Mouse (Mus musculus) forebrain, embryonic 11.5 days (tissue): Measurements from ENCODE around the gene Mvp. TPM values are rescaled to one million over a fixed set of nuclear protein-coding genes. Genes with fewer than 3 reads are reported as not detected.

Experiments
- ATAC-seq: fragments of 200-750 bp; cut with Nextera tagmentation; replicated peaks from 2 replicates; pipeline ENCODE4 v1.8.0; 2017; ENCODE audit warnings: moderate TSS enrichment; ENCODE audit not compliant: low FRiP score
- DNase-seq: peaks from one replicate; pipeline ENCODE4 v3.0.0-alpha.2; 2017; ENCODE audit warnings: low spot score
- H3K27ac ChIP-seq: fragments of 300-500 bp; sonication (generic); 2 replicates; pipeline ENCODE4 v1.5.1; 2014; ENCODE audit warnings: low read depth, low read length
- H3K27me3 ChIP-seq: fragments of 300-500 bp; sonication (generic); 2 replicates; pipeline ENCODE4 v1.6.1; 2014; ENCODE audit warnings: mild to moderate bottlenecking, low read length, mixed read lengths; ENCODE audit not compliant: control insufficient read depth, insufficient read depth
- H3K36me3 ChIP-seq: fragments of 300-500 bp; sonication (generic); 2 replicates; pipeline ENCODE4 v1.6.1; 2014; ENCODE audit warnings: mild to moderate bottlenecking, low read length, moderate library complexity, mixed read lengths; ENCODE audit not compliant: control insufficient read depth, insufficient read depth
- H3K4me1 ChIP-seq: fragments of 300-500 bp; sonication (generic); replicated peaks from 2 replicates; pipeline ENCODE4 v1.6.1; 2014; ENCODE audit warnings: low read length, mixed read lengths; ENCODE audit not compliant: control insufficient read depth, insufficient read depth
- H3K4me2 ChIP-seq: fragments of 300-500 bp; sonication (generic); 2 replicates; pipeline ENCODE4 v1.6.1; 2014; ENCODE audit warnings: low read depth, mild to moderate bottlenecking, low read length, moderate library complexity, mixed read lengths; ENCODE audit not compliant: severe bottlenecking
- H3K4me3 ChIP-seq: fragments of 300-500 bp; sonication (generic); 2 replicates; pipeline ENCODE4 v1.5.1; 2014; ENCODE audit warnings: low read depth, low read length
- H3K9ac ChIP-seq: fragments of 300-500 bp; sonication (generic); 2 replicates; pipeline ENCODE4 v1.6.1; 2014; ENCODE audit warnings: low read length
- H3K9me3 ChIP-seq: fragments of 300-500 bp; sonication (generic); 2 replicates; pipeline ENCODE4 v1.6.1; 2016; ENCODE audit warnings: low read length, mixed read lengths; ENCODE audit not compliant: control insufficient read depth
- WGBS: fragments of 180-500 bp; shearing (Covaris S2); extraction: QIAGEN DNeasy Blood & Tissue Kit; methylation state at CpG from one replicate; pipeline ENCODE4 v1.1.7; 2014; 5-methylcytosine and 5-hydroxymethylcytosine counted together
- polyA plus RNA-seq: library from polyadenylated mRNA; unstranded; fragments of >200 nt; fragmentation: Nextera tagmentation; extraction: Ambion mirVana; gene quantifications from 2 replicates; pipeline ENCODE4 v1.2.1, GENCODE M21; 2014

Mvp gene
- polyA plus RNA-seq, 1 experiment from 2014 or later: 3.9 TPM

DNA sequence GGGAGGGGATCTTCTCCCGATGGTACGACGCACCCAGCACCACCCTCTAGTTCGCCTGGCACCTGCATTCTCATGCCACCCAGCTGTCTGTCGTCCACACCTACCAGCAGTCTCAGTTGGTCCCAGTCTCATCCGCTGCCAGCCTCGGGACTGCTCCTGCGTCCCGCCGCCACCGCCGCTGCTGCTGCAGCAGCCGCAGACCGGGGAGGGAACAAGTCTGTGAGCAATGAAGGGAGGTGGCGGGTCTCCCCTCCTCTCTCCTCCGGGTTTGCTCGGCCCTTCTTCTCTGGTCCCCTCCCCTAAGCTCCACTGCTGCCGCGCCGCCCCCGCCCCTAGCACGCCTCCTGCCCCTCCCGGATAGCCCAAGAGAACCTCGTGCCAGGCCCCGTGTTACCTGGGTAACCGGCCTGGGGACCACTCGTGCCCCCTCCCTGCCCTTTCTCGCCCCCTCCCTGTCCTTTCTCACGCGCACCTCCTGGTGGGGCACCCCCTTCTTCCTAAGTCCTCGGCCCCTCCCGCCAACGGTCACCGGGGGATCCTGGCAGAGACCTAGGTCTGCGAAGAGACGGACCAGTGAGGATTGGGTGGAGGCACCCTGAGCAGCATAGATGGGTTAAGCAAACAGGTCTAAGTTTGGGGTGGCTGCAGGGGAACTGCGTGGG is 6.6 kb upstream of the Mvp start, which contains the start of the genes Gm42742 and Prrt2:
Gm42742 (minus strand) TSS at position 197 of the 662 bp plus-strand sequence.
Prrt2 (minus strand) TSS at position 311 of the 662 bp plus-strand sequence.
- peaks cover 34% of the 10 kb centered on the region for H3K4me1 ChIP-seq
- peak; percentile 87 for DNase-seq
- WGBS: under 1% methylated on average over 36 of the region's 37 CpGs
- H3K9ac ChIP-seq: peak within 1 kb of the TSS; percentile 79
- no peaks in the 10 kb centered on the region for H3K9me3 ChIP-seq
- H3K27me3 ChIP-seq: no peaks in the 10 kb centered on the region
- ATAC-seq: peak; percentile 8; the same call in 1 of the 2 replicates
- H3K27ac ChIP-seq: peak within 1 kb of the TSS; percentile 81
- peaks cover 8% of the 10 kb centered on the region; the same call in 1 of the 2 replicates for H3K36me3 ChIP-seq
- peak within 1 kb of the TSS; percentile 45 for H3K4me3 ChIP-seq
- H3K4me2 ChIP-seq: peak within 1 kb of the TSS; percentile 81

DNA sequence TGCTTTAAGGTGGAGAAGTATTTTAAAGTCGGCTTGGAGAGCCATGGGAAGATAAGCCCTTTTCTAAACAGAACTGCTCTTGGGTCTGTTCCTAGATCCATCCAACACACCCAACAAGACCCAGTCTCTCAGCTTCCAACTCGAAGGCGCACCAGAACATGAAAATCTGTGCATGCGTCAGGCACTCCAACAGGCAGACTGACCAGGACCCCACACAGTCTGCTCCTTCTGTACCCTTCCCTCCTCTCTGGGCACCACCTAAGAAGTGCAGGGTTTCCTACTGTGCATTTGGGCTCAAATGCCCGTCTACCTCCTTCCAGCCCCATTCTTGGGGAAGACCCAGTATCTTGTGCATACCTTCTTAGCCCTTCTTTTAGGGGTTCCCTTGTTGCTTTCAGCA is 6.1 kb upstream of the Mvp start:
- 28% methylated on average over 5 of the region's 5 CpGs for WGBS
- H3K27me3 ChIP-seq: no peaks in the 10 kb centered on the region
- H3K4me1 ChIP-seq: peaks cover 40% of the 10 kb centered on the region
- peak overlapping the region; percentile 81 for H3K4me2 ChIP-seq
- no peaks in the 10 kb centered on the region for H3K9me3 ChIP-seq
- H3K27ac ChIP-seq: peak overlapping the region; percentile 81
- peak overlapping the region; percentile 79 for H3K9ac ChIP-seq
- peak overlapping the region; percentile 45 for H3K4me3 ChIP-seq
- ATAC-seq (no peak), DNase-seq (no peak)
- peaks cover 8% of the 10 kb centered on the region; the same call in 1 of the 2 replicates for H3K36me3 ChIP-seq

GRCm38 (mm10) chr7:127020031-127020430 is 5.6 kb upstream of the Mvp start:
- Histone ChIP-seq H3K27me3 (no peaks in the 10 kb centered on the region), H3K27ac (peak overlapping the region; percentile 81; the same call in 1 of the 2 replicates), H3K9me3 (no peaks in the 10 kb centered on the region), H3K4me2 (peak overlapping the region; percentile 81), H3K9ac (peak overlapping the region; percentile 79), H3K36me3 (peaks cover 8% of the 10 kb centered on the region; the same call in 1 of the 2 replicates), H3K4me3 (peak overlapping the region; percentile 45), H3K4me1 (peaks cover 40% of the 10 kb centered on the region)
- ATAC-seq: no peak
- DNase-seq: no peak
- WGBS: 68% methylated on average over 3 of the region's 3 CpGs

DNA sequence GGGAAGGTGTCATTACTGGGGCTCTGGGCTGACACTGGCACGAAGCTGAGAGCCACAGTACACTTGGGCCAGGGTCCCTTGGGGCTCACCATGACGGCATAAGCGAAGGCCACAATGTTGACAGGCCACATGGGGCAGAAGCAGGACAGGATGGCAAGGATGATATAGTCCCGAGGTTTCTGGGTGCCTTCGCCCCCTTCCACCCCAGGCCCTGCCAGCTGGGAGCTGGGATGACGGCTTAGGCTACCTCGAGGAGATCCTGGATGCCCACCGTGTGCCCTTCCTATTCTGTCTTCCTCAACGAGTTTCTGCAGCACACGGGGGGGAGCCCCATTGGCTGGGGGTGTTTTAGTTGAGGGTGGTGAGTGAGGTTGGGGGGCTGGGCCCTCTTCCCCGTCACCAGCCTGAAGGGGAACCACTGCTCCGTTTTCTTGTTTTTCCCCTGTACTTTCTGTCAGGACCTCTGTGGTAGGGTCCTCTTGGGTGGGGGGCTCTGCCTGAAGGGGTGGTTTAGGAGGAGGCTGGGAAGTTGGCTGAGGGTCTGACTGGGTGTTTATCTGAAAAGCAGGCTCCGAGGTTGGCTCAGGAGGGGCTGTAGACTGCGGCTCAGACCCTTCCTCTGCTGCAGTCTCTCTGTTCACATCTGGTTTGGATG is 5.0 kb upstream of the Mvp start:
- H3K4me3 ChIP-seq: no peak overlapping the region
- H3K9me3 ChIP-seq: no peaks in the 10 kb centered on the region
- peak overlapping the region; percentile 79 for H3K9ac ChIP-seq
- H3K4me2 ChIP-seq: peak overlapping the region; percentile 81
- no peak overlapping the region for H3K27ac ChIP-seq
- H3K36me3 ChIP-seq: peaks cover 8% of the 10 kb centered on the region
- ATAC-seq (no peak), DNase-seq (no peak)
- H3K27me3 ChIP-seq: no peaks in the 10 kb centered on the region
- H3K4me1 ChIP-seq: peaks cover 39% of the 10 kb centered on the region
- WGBS: 88% methylated on average over 14 of the region's 14 CpGs

DNA sequence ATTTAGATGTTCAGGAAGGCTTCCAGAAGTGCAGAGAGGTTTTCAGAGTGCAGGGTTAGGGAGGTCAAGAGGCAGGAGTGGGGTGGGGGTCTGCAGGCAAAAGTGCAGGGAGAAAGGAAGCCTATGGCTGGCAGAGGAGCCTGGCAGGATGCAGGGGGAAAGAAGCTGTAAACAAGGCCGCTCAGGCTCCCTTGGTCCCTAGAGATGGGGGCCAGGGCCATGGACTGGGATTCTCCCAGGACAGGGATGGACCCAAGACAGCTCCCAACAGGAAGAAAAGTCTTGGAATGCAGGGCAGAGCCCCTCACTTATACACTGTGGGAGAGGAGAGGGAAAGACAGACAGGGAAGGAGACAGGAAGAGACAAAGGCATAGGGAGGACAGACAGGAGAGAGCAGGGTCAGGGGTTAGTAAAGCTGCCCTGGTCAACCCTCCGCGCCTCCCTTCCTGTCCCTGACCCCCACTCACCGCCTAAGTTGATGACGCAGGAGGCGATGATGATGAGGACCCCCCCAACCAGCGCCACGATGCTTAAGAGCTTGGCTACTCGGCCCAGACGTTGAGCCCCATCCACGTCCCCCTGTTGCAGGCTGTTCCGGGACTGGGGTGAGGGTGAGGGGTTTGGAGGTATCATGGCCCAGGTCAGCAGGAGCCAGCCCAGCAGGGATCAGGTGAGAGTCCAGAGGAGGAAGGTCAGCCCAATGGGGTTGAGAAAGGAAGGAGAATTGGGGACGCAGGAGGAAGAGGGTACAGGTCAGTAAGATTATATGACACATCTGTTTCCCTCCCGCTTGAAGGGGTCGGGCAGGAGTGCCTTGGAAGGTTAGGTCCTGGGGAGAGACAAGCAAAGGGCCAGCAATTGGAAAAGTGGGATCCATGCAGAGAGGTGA is 4.2 kb upstream of the Mvp start:
- Histone ChIP-seq H3K4me3 (no peak overlapping the region), H3K4me2 (no peak overlapping the region), H3K4me1 (peaks cover 31% of the 10 kb centered on the region), H3K9me3 (no peaks in the 10 kb centered on the region), H3K27ac (peak overlapping the region; percentile 1; the same call in 1 of the 2 replicates), H3K27me3 (no peaks in the 10 kb centered on the region), H3K36me3 (peaks cover 6% of the 10 kb centered on the region), H3K9ac (peak overlapping the region; percentile 23)
- ATAC-seq (no peak), DNase-seq (no peak)
- WGBS: 88% methylated on average over 15 of the region's 15 CpGs

DNA sequence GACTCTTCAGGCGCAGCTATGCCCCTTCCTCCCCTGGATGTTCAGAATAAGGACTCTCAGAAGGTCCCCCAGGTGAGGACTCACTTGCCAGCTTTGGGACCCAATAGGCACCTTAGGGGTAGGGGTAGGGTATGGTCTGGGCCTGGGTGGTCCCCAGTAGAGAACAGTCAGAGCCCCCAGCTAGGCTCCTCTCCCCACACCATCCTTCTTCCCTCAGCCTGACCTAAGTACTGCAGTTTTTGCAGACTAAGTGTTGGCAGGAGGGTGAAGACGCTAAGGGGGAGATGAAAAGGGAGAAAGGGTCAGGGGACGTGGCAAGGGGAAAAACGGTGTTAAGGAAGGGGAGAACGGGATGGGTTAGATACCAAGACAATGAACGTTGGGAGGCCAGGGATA is 3.5 kb upstream of the Mvp start:
- H3K9ac ChIP-seq: peak overlapping the region; percentile 35
- 0 out of 2 replicates have a peak overlapping the region, but pooled peaks have one; percentile 1 for H3K27ac ChIP-seq
- WGBS: 65% methylated on average over 6 of the region's 6 CpGs
- ATAC-seq (no peak), DNase-seq (no peak)
- no peak overlapping the region for H3K4me3 ChIP-seq
- peaks cover 24% of the 10 kb centered on the region for H3K4me1 ChIP-seq
- no peaks in the 10 kb centered on the region for H3K27me3 ChIP-seq
- peaks cover 4% of the 10 kb centered on the region for H3K36me3 ChIP-seq
- no peaks in the 10 kb centered on the region for H3K9me3 ChIP-seq
- no peak overlapping the region for H3K4me2 ChIP-seq

DNA sequence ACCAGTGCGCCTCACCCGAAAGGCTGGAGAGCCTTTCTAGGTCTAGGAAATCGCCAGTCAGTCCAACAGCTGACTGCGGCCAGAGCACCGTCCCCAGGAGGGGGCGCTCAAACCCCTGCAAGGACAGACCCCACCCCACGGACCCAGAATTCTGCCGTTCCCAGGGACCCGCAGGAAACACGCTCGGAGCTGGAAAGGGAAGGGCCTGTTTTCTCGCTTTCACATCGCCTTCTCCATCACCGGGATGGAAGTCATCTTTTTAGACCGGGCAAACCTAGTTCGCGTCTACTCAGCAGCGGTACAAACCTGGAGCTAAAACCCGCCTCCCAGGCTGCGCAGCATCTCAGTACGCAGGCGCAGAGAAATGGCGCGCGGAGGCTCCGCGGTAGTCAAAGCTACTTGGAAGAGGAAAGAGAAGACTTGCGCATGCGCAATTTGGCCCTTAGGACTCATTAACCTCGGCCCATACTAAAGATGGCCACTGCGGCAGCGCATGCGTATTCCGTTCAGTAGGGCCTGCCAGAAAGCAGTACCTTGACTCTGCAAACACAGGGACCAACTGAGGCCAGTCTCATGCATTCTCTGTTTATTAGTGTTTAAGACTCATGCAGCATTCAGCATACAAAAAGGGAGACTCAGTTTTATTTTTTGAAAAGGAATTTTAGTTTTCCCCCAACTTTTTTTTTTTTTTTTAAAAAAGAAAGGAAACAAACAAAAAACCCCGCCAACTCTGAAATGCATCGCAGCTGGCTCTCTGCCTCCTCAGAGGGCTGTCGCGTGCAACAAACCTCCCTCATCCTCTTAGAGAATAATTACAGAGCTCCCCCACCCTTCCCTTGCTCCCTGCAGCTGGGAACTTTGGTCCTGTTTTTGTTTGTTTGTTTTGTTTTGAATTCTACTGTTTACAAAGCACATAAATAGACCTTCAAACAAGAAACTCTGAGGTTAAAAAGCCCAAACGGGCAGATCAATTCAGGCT is 2.8 kb upstream of the Mvp start, which contains the start of gene Pagr1a:
Pagr1a (minus strand) TSS at position 382 of the 979 bp plus-strand sequence.
- Histone ChIP-seq H3K27ac (peak within 1 kb of the TSS; percentile 93), H3K9ac (peak within 1 kb of the TSS; percentile 94), H3K4me2 (peak within 1 kb of the TSS; percentile 96), H3K9me3 (no peaks in the 10 kb centered on the region), H3K4me3 (peak within 1 kb of the TSS; percentile 77), H3K4me1 (peaks cover 19% of the 10 kb centered on the region), H3K27me3 (no peaks in the 10 kb centered on the region), H3K36me3 (peaks cover 2% of the 10 kb centered on the region)
- peak; percentile 76 for ATAC-seq
- peak; percentile 99 for DNase-seq
- 4% methylated on average over 39 of the region's 39 CpGs for WGBS
